Mouse (Mus musculus) embryo, embryonic 10.5 days (tissue): Measurements from ENCODE around the gene Tmem201.

Experiments used
- DNase-seq: peaks from one replicate; pipeline ENCODE4 v3.0.0-alpha.2; 2015; ENCODE audit warnings: low spot score

The Tmem201 gene

DNA sequence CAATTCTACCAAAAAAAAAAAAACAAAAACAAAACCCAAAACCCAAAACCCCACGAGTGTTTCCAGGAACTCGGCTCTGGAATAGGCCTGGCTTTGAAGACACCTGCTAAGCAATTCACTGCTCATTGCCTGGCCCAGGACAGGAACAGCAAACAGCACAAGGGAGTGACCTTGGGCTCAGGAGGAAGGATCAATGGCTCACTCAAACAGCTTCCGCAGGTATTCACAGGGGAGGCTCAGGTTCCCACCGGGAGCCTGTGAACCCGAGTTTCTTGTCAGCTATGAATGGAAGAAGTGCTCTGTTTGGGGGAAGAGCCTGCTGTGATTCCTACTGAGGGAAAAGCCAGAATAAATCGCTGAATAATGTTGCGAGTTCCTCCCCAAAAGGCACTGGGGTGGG lies 54.0 kb downstream of the Tmem201 start:
- no peak for DNase-seq

- no peak for DNase-seq
These were observed 58.6 kb downstream of the Tmem201 start for GRCm38 (mm10) chr4:149679056-149679770.

- no peak for DNase-seq
These were observed 59.8 kb downstream of the Tmem201 start for GRCm38 (mm10) chr4:149678006-149678405.

GRCm38 (mm10) chr4:149675378-149676261 lies 62.2 kb downstream of the Tmem201 start:
- DNase-seq, result peak; percentile 86

GRCm38 (mm10) chr4:149674814-149675377 lies 62.9 kb downstream of the Tmem201 start:
- DNase-seq, result peak; percentile 13

- DNase-seq, result no peak
These were observed 65.1 kb downstream of the Tmem201 start for GRCm38 (mm10) chr4:149672747-149673146.

- DNase-seq, result no peak
These were observed 66.7 kb downstream of the Tmem201 start for GRCm38 (mm10) chr4:149671175-149671574.

- no peak for DNase-seq
These were observed 72.2 kb downstream of the Tmem201 start for GRCm38 (mm10) chr4:149665692-149666090.
